Mouse (Mus musculus) layer of hippocampus, adult 18-20 months (tissue): ENCODE measurements around the gene Hist1h2ab. TPM values are rescaled to one million over a fixed set of nuclear protein-coding genes. Genes with fewer than 3 reads are reported as not detected.

Source experiments
- DNase-seq, 2 experiments: peaks; one replicate each; pipeline ENCODE4 v3.0.0; 2022; ENCODE audit warnings: low spot score in 2 of 2
- microRNA-seq, 2 experiments: library from miRNA; unstranded; fragments of <30 nt; microRNA quantifications; one replicate each; pipeline ENCODE4 v1.2.0; 2021
- total RNA-seq, 2 experiments: library from RNA; stranded (reverse); gene quantifications; 2 replicates each; pipeline ENCODE4 v1.2.3; 2021

Gene Hist1h2ab
- total RNA-seq, 2 experiments from 2014 or later, result 28.1 to 35.2 TPM

DNA sequence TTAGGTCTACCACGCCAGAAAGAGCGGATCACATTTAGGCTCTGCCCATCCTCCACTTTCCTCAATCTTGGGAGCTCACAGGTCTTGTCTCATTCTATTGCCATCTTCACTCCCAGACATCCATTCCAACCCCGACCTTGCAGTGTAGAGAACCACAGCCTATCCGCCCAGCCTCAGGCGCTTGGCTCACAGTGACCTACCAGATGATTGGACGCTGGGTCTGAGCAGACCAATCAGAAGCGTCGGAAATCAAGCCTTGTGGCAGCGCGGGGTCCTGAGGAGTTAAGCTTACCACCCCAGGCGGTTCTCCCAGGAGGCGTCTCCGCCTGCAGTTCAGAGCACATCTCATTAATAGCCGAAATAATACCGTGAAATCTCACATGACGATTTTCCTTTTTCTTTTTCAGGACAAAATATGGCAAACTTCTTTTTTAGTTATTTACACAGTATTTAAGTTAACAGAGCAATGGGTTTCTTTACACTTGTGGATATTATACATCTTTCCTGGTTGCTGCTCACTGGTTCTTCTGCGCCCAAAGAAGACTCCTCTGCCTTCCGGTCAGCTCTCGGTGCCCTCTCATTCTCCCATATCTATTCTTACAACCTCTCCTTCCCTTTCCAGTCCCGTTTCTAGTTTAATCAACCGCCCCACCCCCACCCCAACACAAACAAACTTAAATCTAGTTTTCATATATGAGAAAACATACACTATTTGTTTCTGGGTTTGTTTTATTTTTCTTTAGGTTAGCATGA lies 21.8 kb downstream of the Hist1h2ab start:
- DNase-seq, result peak; percentile 47 to 58

DNA sequence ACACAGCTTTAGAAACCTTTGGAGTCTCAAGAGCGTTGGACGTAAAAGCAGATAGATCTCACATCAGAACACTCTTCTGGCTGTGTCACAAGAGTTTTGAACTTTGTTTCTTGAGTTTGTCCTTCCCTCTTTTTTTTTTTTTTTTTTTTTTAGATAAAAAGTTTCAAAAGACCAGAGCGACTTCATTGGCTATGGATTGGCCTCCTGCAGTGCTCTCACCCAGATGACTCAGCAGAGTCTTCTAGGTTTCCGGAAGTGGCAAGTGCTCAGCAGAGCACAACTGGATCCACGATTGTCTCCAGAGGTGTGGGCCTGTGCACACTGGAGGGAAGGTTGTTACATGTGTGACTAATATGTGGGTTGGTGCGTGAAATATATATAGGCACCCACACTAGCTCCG lies 27.4 kb downstream of the Hist1h2ab start:
- no peak for DNase-seq

DNA sequence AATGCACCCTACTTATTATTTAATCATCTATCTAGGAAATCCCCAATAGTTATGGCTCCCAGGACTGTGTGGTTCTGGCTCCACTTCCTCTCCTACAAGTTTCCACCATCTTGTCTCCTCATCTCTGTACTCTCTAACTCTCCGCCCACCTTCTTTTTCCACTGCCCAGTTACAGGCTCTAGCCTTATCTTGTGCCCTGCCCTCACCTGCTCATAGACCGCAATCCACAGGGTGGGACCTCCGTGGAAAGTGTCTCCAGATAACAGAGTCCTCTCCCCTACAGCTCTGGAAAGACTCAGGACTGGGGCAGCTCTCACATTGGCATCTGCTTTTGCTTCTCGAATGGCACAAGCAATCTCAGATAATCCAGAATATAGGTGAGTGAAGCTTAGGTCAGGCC lies 28.1 kb downstream of the Hist1h2ab start:
- DNase-seq, result no peak

DNA sequence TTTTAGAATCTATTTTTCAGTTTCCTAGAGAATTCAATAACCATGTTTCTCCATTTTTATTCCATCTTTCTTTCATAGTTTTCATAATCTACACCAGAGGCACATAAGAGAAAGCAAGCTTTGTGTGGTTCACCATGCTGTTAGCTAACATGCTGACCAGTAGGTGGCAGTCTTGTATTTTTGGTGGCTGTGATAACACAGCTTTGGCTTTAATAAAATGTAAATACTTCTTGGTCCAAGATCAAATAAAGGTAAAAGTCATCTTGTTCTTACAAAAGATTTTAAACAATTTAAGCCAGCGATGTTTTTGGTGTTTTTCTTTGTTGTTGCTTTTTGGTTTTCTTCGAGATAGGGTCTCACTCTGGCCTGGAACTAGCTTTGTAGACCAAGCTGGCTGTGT lies 41.6 kb downstream of the Hist1h2ab start:
- DNase-seq, result peak; percentile 19 to 70

DNA sequence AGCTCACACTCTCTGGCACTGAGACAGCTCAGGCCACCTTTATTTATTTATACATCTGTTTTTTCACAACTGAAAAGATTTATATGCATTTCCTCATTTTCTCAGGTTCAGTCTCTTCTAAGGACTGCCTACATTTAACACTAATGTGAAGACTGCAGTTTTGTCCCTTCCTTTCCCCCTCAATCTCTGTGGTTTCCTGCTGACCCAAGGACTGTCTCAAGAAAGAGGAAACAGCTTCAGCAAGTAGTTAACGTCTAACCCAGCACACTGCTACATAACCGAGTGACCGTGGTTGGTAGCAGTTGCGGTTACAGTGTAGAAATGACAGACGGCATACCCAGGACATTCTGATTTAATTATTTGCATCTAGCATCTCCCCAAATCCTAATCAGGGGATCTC lies 48.5 kb downstream of the Hist1h2ab start:
- DNase-seq, result no peak

Small RNAs within 50 kb of the gene (microRNA-seq; reads per million reads assigned to microRNA genes)
- gene Gm44314 (0 reads per million in 2 experiments), gene Gm44484 (0 reads per million in 2 experiments)

Other genes with a start within 250 kb of the Hist1h2ab start
- gene Hist1h4h, start 220.1 kb upstream of the Hist1h2ab start, total RNA-seq, result 100 to 1,000 TPM; 331 to 357 TPM
- gene Hist1h2af, start 217.2 kb upstream of the Hist1h2ab start, total RNA-seq, result 1 to 10 TPM in 1 of 2 experiments, not detected in 1; 3.0 TPM
- gene Hist1h3g, start 215.7 kb upstream of the Hist1h2ab start, total RNA-seq, result 1 to 10 TPM; 2.1 to 4.9 TPM
- under 1 TPM; 0.43 to 0.54 TPM for gene Hist1h2bh, start 207.7 kb upstream of the Hist1h2ab start, total RNA-seq
- gene Hist1h3f, start 207.1 kb upstream of the Hist1h2ab start, total RNA-seq, result 10 to 100 TPM; 15.1 to 16.5 TPM
- 100 to 1,000 TPM; 135 to 161 TPM for gene Hist1h4f, start 199.5 kb upstream of the Hist1h2ab start, total RNA-seq
- 1 to 10 TPM; 3.1 to 4.0 TPM for gene Hist1h1d, start 197.9 kb upstream of the Hist1h2ab start, total RNA-seq
- gene Hist1h3e, start 188.8 kb upstream of the Hist1h2ab start, total RNA-seq, result 10 to 100 TPM; 39.8 to 44.6 TPM
- gene Hist1h2ae, start 179.9 kb upstream of the Hist1h2ab start, total RNA-seq, result 1 to 10 TPM; 3.9 to 8.2 TPM
- gene Hist1h2bg, start 179.7 kb upstream of the Hist1h2ab start, total RNA-seq, result 10 to 100 TPM; 58.3 to 66.2 TPM
- 10 to 100 TPM; 24.1 to 24.2 TPM for gene Hist1h2bf, start 176.9 kb upstream of the Hist1h2ab start, total RNA-seq
- gene Hist1h2ad, start 176.7 kb upstream of the Hist1h2ab start, total RNA-seq, result 1 to 10 TPM; 3.8 to 7.1 TPM
- gene Hist1h3d, start 175.4 kb upstream of the Hist1h2ab start, total RNA-seq, result 10 to 100 TPM; 11.8 to 13.6 TPM
- gene Hist1h4d, start 169.5 kb upstream of the Hist1h2ab start, total RNA-seq, result 100 to 1,000 TPM; 152 to 153 TPM
- 10 to 100 TPM; 10.2 to 11.3 TPM for gene Hist1h2be, start 130.0 kb upstream of the Hist1h2ab start, total RNA-seq
- 10 to 100 TPM; 41.8 to 45.0 TPM for gene Hist1h1e, start 128.6 kb upstream of the Hist1h2ab start, total RNA-seq
- gene Hist1h2ac, start 67.2 kb upstream of the Hist1h2ab start, total RNA-seq, result 1 to 10 TPM; 2.3 to 3.4 TPM
- gene Hist1h2bc, start 66.9 kb upstream of the Hist1h2ab start, total RNA-seq, result 10 to 100 TPM; 53.5 to 63.1 TPM
- not detected for gene Hist1h1t, start 55.3 kb upstream of the Hist1h2ab start, total RNA-seq
- gene Hist1h4c, start 52.7 kb upstream of the Hist1h2ab start, total RNA-seq, result 100 to 1,000 TPM; 104 to 112 TPM
- gene Hfe, start 40.3 kb upstream of the Hist1h2ab start, total RNA-seq, result 1 to 10 TPM; 4.1 to 4.2 TPM
- gene Hist1h1c, start 12.3 kb upstream of the Hist1h2ab start, total RNA-seq, result 10 to 100 TPM; 47.0 to 47.3 TPM
- gene Hist1h3c, start 5.5 kb upstream of the Hist1h2ab start, total RNA-seq, result under 1 TPM; 0.62 to 0.63 TPM
- gene Hist1h2bb, start 4.4 kb upstream of the Hist1h2ab start, total RNA-seq, result 10 to 100 TPM; 15.7 to 19.5 TPM
- 1 to 10 TPM; 7.6 to 9.4 TPM for gene Hist1h3b, start 1.1 kb downstream of the Hist1h2ab start, total RNA-seq
- gene Hist1h4b, start 5.9 kb downstream of the Hist1h2ab start, total RNA-seq, result 10 to 100 TPM; 73.0 to 74.7 TPM
- 10 to 100 TPM; 42.9 to 49.4 TPM for gene Hist1h4a, start 10.1 kb downstream of the Hist1h2ab start, total RNA-seq
- 10 to 100 TPM; 27.5 to 33.9 TPM for gene Hist1h3a, start 11.3 kb downstream of the Hist1h2ab start, total RNA-seq
- 10 to 100 TPM; 15.7 to 16.5 TPM for gene Hist1h1a, start 12.5 kb downstream of the Hist1h2ab start, total RNA-seq
- gene Trim38, start 18.8 kb downstream of the Hist1h2ab start, total RNA-seq, result not detected
- not detected for gene Slc17a2, start 55.9 kb downstream of the Hist1h2ab start, total RNA-seq
- not detected for gene Slc17a3, start 88.3 kb downstream of the Hist1h2ab start, total RNA-seq
- gene Slc17a1, start 116.6 kb downstream of the Hist1h2ab start, total RNA-seq, result not detected
- gene Slc17a4, start 163.9 kb downstream of the Hist1h2ab start, total RNA-seq, result not detected
- gene Hist1h2ba, start 183.0 kb downstream of the Hist1h2ab start, total RNA-seq, result not detected
- not detected for gene Hist1h2aa, start 183.3 kb downstream of the Hist1h2ab start, total RNA-seq
- gene Scgn, start 240.1 kb downstream of the Hist1h2ab start, total RNA-seq, result 1 to 10 TPM; 1.7 to 3.6 TPM